Mouse (Mus musculus): ENCODE measurements around the gene Immp2l.

The Immp2l gene

GRCm38 (mm10) chr12:41520326-41520725 is 496.4 kb downstream of the Immp2l start:
- no peak for DNase-seq (ENCODE audit: low read depth, low spot score)

GRCm38 (mm10) chr12:41521671-41522070 is 497.8 kb downstream of the Immp2l start:
- no peak for DNase-seq (ENCODE audit: low read depth, low spot score)

GRCm38 (mm10) chr12:41526688-41527087 is 502.8 kb downstream of the Immp2l start:
- no peak for DNase-seq (ENCODE audit: low read depth, low spot score)

DNA sequence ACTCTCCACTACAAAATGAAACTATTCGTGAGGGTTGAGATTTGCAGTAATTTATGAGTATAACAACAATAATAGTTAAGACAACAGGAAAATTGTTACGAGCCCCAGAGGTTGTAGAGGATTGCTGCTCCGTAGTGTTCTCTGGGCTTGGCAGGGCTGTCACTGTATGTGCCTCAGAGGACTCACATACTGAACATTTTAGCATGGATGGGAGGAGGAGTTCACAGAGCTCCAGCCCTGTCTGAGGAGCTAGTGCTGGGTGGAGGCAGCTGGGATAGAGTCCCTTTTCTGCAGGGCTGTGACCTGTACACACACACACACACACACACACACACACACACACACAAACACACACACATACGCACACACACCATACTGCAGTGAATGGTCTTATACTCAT is 504.5 kb downstream of the Immp2l start:
- DNase-seq (ENCODE audit: low read depth, low spot score), result no peak

DNA sequence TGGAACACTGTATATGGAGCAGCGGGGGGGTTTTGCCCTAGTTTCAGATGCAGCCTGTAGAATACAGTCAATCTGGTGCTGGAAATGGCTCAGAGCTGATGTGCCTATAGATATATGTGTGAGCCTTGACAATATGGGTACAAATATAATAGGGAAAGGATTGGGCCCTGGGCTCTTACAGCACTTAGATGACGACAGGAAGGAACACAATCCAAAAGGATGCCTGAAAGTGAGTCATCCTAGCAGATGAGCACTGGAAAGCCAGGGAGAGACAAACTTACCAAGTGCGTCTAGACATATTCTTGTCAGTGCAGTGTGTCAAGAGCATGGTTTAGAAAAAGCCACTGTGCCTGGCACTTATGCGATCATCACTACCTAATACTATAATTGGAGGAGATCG is 516.1 kb downstream of the Immp2l start:
- DNase-seq (ENCODE audit: low read depth, low spot score), result no peak

DNA sequence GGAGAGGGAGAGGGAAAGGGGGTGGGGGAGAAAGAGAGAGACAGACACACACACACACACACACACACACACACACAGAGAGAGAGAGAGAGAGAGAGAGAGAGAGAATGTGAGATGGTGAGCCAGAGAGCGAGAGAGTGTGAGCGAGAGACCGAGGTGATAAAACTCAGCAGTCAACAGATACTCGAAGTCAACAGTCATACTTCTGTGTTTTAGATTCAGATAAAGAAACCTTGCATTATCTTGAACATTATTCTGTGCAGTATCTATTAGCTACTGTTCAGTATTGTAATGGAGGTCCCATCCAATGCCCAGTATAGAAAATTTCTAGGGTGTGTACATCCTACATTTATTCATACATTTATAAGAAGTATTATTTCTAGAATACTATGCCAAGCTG is 527.7 kb downstream of the Immp2l start:
- DNase-seq (ENCODE audit: low read depth, low spot score), result no peak

- no peak for DNase-seq (ENCODE audit: low read depth, low spot score)
These were observed 533.9 kb downstream of the Immp2l start for GRCm38 (mm10) chr12:41557832-41558231.

- DNase-seq (ENCODE audit: low read depth, low spot score), result no peak
These were observed 535.3 kb downstream of the Immp2l start for GRCm38 (mm10) chr12:41558956-41559735.

DNA sequence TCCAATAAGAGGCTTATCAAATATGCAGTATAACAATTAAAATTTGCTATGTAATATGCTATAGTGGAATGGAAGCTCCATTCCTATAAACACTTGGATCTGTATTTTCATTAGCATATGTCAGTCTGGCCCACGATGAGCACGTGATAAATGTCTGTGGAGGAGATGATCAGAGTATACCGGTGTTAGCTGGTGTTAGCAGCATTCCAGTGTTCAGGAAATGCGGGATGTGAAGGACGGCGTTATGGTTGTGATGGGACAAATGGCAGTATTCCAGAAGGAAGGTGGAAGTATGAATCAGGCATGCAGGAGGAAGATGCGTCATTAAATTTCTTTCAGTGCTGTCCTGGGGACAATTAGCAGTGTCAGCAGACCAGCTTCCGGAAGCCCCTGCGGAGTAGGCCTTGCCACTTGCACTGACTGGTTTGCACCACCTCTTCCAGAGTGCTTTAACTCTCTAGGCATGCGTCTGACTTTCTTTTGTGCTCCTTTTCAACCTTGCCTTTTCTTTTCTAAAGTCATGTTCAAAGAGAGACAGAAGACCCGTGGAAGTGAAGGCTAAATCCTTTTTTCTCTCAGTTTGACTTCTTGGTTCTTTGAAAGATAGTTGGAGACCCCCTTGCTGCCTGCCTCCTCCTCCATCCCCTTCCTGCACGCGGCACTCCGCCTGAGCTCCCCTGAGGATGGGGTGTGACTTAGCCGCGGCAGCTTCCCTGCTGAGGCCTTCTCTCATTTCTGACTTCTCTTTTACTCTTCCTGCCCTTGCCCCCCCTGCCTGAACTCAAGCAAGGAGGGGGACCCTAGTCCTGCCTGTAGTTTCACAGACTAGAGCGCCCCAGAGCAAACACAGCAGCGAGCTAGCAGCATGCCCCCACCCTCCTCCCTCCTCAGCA is 541.9 kb downstream of the Immp2l start:
- no peak for DNase-seq (ENCODE audit: low read depth, low spot score)

DNA sequence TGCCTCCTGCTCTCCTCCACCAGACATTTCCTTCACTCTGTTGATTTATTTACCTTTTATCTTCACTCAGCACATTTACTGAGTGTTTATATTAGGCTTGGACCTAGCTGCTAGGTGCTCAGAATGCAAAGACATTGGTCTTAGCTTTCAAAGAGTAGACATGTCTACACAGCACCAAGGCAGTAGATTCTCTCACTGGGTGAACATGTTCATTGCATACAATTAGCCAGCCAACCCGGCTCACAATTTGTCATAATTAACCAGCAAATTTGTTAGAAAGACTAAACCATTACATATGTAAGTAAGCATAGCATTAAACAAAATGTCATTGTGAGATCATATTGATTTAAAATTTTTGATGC is 542.5 kb downstream of the Immp2l start:
- DNase-seq (ENCODE audit: low read depth, low spot score), result no peak

DNA sequence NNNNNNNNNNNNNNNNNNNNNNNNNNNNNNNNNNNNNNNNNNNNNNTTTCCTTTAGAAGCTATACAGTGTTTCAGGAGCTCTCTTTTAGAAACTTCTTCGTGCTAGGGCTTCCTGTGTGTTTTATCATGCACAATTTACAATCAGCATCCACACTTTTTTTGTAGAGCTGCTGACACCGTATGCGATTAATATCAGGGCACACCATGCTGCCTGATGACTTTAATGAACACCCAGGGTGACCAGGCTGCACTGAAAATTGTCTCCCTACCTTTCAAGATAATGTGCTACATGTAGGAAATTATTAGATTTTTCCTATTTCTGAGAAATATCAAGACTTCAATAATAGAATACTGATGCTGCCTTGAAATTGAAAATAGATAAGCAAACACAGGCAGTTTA is 549.9 kb downstream of the Immp2l start:
- DNase-seq (ENCODE audit: low read depth, low spot score), result no peak

- no peak for DNase-seq (ENCODE audit: low read depth, low spot score)
These were observed 551.3 kb downstream of the Immp2l start for GRCm38 (mm10) chr12:41575221-41575620.

DNA sequence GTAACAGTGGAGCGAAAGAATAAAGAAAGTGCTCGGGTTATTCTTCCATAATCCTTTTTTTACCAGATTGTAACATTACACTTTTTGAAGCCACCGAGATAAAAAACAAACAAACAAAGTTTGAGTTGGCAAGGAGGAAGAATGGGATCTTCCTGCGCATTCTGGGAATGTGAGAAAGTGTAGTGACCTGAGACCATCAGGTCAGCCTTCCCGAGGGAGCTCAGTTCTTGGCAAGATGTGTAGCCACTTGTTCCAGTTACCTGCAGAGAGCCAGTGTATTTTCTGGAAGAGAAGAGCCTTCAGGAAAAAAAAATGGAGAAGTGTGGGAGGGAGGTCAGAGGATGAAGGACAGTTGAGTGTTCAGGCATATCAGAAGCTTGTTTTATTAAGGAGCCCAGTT is 569.5 kb downstream of the Immp2l start:
- no peak for DNase-seq (ENCODE audit: low read depth, low spot score)

DNA sequence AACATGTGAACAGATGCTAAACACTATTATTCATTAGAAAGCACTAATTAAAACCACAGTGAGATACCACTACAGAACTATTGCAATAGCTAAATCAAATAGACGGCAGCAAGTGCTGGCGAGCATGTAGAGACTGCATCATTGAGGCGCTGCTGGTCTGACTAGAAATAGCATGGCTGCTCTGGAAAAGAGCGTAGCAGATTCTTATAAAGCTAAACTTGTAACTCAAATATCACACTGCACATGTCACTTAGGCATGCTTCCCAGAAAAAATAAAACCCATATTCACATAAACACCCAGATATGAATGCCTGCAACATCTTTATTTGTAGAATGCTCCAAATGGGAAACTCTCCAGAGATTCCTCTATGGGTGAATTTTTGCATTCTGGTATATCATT is 570.1 kb downstream of the Immp2l start:
- DNase-seq (ENCODE audit: low read depth, low spot score), result no peak

GRCm38 (mm10) chr12:41615271-41615670 is 591.4 kb downstream of the Immp2l start:
- DNase-seq (ENCODE audit: low read depth, low spot score), result no peak

- DNase-seq (ENCODE audit: low read depth, low spot score), result no peak
These were observed 597.5 kb downstream of the Immp2l start for GRCm38 (mm10) chr12:41621341-41621740.

DNA sequence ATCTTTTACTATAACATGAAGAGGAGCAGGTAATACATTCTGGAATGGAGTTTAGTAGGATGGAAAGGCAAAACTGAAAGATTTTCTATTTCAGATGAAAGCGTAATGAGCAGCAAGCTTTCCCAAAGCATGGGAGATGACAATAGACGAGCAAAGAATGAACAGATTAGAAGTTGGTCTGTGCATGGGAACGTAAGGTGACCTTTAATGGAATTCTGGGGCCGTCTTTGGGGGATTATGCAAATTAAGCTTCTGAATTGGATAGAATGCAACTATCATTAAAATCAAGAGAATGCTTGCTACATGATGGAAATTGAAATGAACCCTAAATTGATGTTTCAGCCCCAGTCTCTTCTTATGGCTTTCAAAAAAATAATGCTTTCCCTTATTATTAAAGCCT is 619.4 kb downstream of the Immp2l start:
- no peak for DNase-seq (ENCODE audit: low read depth, low spot score)

DNA sequence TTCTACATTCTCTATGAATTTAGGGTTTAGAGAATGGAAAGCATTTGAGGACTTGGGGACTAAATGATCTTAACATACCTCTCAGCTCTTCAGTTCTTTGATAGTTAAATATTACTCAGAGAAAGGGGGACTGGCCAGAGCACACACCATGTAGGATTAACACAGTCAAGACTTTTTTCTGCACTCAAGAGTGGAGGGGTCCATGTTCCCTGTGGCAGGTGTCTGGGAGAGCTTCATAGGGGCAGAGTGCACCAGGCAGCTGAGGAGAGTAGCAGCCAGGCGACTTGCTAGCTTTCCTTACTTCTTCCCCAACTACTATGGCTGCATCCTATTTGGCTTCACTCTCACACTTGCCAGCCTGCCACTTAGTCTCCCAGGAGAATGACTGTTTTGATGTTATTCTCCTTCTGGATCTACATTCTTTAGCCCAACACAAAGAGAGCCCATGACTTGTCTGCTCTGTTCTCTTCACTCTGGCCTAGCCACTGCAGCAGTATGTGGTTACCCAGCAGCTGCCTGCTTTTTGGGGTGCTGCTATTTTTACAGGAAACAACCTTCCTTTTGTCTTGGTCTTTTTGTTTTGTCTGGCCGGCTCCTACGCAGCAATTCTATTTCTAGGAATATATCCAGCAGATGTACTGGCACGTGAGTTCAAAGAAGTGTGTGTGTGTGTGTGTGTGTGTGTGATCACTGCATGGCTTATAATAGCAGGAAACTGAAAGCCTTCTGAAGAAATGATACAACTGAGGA is 621.1 kb downstream of the Immp2l start:
- DNase-seq (ENCODE audit: low read depth, low spot score), result no peak

- no peak for DNase-seq (ENCODE audit: low read depth, low spot score)
These were observed 623.2 kb downstream of the Immp2l start for GRCm38 (mm10) chr12:41646956-41647575.

GRCm38 (mm10) chr12:41647675-41648074 is 623.8 kb downstream of the Immp2l start:
- no peak for DNase-seq (ENCODE audit: low read depth, low spot score)

GRCm38 (mm10) chr12:41649826-41650541 is 626.1 kb downstream of the Immp2l start:
- no peak for DNase-seq (ENCODE audit: low read depth, low spot score)

Measured in A20 (cell line).